Mouse (Mus musculus): ENCODE data around the gene Calr4.

Gene Calr4

DNA sequence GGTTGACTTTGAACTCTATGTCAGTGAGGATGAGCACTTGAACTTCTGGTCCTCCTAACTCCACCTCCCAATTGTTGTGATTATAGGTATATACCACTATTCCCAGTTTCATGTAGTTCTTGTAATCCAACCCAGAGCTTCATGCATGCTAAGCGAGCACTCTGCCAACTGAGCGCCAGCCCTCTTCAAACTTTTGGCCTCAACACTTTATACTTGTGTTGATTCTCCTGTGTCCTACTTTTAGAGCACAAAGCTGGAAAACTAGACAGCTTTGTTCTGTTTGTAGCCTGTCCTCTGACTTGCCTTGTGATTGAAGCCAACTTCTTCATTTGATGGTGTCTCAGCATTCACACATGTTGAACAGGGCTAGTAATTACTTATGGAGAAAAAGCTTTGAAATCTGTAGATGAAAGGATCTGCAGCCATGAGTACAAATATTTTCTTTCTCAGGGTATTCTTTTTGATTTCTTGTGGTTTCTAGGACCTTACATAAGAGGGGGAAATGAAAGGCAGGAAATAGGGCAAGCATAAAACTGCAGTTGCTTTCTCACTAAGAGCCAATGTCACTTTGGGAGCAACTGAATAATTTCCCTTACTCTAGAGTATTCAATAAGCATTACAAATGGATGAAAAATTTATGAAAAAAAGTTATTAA lies 39.4 kb downstream of the Calr4 start:
- DNase-seq (ENCODE audit: extremely low read depth, low read depth), result no peak

DNA sequence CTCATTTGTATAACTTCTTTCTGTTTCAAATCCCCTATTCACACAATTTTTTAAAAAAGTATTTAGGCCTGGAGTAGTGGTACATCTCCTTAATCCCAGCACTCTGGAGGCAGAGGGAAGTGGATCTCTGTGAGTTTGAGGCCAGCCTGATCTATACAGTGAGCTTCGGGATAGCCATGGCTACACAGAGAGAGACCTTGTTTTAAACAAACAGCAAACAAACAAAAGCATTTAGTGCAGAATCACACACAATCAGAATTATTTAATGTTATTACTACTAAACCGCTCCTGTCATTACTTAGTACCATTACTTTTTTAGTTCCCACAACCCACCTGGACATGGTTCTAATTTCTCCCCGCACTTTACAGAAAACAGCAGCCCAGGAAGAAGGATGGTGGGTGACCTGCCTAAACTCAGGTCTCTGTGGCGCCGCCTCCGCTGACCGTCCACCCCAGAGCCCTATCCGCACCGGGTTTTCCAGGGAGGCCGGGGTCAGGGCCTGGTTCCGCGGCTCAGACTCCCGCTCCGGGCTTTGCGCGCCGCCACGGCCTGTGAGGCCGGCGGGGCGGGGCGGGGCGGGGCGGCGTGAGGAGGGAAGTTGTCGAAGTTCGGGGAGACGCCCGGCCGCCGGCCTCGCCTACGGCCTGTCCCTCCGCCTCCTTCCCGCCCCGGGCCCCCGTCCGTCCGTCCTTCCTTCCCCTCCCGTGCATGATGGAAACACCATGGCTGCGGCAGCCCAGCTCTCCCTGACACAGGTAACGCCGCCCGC lies 45.6 kb downstream of the Calr4 start, which contains the start of gene Eps15:
TSS of gene Eps15 (plus strand) at position 580 of the 770 bp plus-strand sequence.
- peak; percentile 61 for DNase-seq (ENCODE audit: extremely low read depth, low read depth)

GRCm38 (mm10) chr4:109280459-109281160 lies 46.3 kb downstream of the Calr4 start:
- DNase-seq (ENCODE audit: extremely low read depth, low read depth), result no peak

DNA sequence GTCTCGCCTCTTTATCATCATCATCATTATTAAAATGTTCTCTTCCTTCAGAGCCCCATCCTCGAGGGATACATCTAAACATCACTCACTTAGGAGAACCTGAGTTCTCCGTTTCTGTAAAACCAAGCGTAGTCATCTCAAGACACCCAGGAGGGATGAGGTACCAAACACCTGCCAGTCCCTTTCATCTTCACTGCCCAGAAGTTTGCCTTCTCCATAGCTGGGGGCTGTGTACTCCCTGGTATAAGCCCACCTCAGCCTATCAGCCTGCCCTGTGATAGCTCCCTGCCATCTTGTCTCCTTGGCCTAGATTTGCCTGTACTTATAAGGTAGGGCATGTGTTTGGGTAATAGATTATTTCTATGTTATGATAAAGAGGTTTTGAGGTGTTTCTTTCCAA lies 46.9 kb downstream of the Calr4 start:
- no peak for DNase-seq (ENCODE audit: extremely low read depth, low read depth)

DNA sequence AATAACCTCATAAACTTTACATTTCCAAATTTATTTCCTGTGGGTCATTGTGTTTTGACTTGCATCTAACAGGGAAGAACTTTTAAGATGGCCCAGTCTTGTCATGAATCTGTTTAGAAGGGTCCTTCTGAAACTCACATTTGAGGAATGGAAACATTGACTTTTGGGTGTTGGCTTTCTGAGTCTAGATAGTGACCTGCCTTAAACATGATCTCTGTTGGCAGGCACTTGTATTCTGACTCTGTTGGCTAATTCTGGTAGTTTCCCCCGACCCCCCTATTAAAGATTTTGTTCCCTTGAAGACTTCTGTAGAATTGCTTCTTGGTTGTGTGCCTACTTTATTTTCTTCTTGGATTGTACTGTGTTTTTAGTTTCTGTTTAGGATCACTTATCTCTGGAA lies 47.7 kb downstream of the Calr4 start:
- no peak for DNase-seq (ENCODE audit: extremely low read depth, low read depth)

GRCm38 (mm10) chr4:109294629-109295028 lies 60.3 kb downstream of the Calr4 start:
- no peak for DNase-seq (ENCODE audit: extremely low read depth, low read depth)

DNA sequence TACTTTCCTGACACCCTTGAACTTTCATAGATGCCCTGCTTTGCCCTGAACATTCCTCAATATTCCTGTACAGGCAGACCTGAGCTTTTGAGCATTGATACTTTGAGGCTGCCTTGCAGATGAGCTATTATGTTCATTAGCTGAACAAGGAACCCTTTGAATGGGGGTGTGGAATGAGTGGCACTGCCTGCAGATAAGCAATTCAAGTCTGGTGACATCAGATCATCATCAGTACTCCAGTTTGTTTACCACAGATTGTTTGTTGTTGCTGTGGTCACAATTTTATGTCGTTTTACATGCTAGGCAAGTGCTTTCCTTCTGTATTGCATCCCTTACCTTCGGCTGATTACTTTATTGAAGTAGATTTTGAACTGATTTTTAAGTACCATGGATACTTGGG lies 62.2 kb downstream of the Calr4 start:
- DNase-seq (ENCODE audit: extremely low read depth, low read depth), result no peak

DNA sequence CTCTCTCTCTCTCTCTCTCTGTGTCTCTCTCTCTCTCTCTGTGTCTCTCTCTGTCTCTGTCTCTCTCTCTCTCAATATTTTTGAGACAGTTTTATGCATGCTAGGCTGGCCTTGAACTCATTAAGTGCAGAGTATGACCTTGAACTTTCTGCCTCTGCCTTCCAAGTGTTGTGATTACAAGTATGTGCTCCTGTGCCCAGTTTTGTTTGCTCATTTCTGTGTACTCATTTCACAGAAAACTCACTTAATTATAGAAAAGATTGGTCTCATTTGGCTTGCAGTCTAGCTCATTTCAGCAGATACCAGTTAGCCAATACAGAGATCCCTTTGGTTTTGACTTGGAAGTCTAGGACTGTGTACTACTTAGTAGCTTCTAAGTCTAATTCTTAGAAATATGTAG lies 64.9 kb downstream of the Calr4 start:
- no peak for DNase-seq (ENCODE audit: extremely low read depth, low read depth)
